Mouse (Mus musculus) stomach, postnatal 0 days (tissue): ENCODE data around the gene Wwox.

ENCODE experiments used
- CTCF ChIP-seq: IDR thresholded peaks from 2 replicates; pipeline ENCODE4 v1.5.1; 2016; ENCODE audit warnings: antibody characterized with exemption, low read depth, mild to moderate bottlenecking, moderate library complexity
- EP300 ChIP-seq: optimal IDR thresholded peaks from 2 replicates; pipeline ENCODE3; 2016; ENCODE audit warnings: antibody characterized with exemption

DNA sequence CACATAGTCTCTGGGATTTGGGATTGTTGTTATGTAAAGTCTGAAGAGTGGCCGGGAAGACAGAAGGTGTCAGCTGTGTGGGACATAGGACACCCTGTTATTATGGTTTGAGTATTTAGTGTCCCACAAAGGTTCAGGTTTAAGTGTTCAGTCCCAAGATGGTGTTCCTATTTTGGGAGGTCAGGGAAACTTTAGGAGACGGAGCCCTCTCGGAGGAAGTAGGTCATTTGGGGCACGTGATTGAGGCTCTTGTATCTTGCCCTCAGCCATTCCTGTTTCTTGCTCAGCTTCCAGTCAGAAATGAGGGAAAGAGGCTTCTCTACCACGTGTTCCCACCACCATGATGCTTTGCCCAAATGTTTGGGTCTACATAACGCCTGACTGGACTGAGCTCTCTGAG, 524.8 kb downstream of the Wwox start:
- TF ChIP-seq CTCF, result no peak
- TF ChIP-seq EP300, result no peak
